Mouse (Mus musculus) heart, adult 9 months (tissue): ENCODE results near the gene Ugt1a8.

Experiments used
- DNase-seq, 2 experiments: peaks; one replicate each; pipeline ENCODE4 v3.0.0; 2022; ENCODE audit warnings: low spot score in 2 of 2

Gene Ugt1a8

DNA sequence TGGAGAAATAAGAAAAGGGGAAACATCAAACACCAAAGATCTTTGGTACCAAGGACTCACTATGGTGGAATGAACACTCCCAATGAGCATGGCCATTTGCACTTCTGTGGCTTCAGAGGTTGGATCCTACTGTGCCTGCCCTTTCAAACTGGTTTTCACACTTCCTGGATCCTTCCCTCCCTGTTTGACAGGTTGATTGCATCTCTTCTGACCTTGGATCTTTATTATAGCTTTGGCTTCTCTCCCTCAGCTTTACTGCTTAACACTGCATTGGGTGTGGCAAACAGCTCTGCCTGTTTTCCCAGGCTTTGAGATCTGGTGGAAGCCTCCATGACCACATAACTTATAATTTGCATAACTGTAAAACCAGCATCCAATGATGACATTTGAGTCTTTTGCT lies 132.7 kb downstream of the Ugt1a8 start:
- DNase-seq = peak; percentile 10 to 14

DNA sequence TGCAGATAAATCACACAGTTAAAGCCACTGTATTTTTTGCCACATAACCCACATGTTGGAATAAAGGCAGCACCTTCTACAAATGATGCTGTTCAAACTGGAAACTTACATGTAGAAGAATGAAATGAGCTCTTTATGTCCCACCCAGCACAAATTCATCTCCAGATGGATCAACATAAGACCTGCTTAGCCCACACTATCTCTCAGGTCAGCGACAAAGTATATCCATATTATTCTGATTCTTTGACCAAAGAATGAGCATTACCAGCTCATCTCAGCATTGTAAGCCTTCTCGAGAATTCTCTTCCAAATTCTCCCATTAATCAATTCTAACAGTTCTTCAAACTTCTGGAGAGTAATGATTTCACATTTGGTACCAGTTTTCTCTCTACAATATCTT lies 134.6 kb downstream of the Ugt1a8 start:
- no peak for DNase-seq

DNA sequence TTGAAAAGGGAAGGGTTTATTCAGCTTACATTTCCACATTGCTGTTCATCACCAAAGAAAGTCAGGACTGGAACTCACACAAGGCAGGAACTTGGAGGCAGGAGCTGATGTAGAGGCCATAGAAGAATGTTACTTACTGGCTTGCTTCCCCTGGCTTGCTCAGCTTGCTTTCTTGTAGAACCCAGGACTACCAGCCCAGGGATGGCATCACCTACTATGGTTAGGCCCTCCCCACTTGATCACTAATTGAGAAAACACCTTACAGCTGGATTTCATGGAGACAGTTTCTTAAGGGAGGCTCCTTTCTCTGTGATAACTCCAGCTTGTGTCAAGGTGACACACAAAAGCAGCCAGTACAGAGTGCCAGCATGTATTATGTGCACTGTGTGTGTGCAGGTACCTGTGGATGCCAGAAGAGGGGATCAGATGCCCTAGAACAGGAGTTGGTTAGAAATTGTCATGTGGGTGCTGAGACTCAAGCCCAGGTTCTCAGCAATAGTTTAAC lies 135.4 kb downstream of the Ugt1a8 start:
- peak; percentile 11 to 14 for DNase-seq

DNA sequence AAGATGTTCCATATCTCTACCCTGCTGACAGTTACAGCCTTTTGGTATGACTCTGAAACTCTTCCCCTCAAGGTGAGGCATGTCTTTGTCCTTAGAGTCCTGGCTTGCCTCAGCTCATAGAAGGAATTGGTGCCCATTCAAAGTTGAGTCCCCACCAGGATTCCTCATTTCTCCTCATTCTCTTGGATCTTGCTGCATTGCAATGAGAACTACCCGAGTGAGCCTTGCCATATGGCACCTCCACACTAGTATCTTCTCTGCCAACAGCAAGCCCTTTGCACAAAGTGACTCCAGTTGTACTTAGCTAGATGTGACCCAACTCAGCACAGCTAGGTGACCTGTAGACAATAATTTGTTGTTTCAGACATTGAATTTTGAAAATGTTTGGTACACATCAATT lies 136.0 kb downstream of the Ugt1a8 start:
- DNase-seq = peak; percentile 8 to 17

DNA sequence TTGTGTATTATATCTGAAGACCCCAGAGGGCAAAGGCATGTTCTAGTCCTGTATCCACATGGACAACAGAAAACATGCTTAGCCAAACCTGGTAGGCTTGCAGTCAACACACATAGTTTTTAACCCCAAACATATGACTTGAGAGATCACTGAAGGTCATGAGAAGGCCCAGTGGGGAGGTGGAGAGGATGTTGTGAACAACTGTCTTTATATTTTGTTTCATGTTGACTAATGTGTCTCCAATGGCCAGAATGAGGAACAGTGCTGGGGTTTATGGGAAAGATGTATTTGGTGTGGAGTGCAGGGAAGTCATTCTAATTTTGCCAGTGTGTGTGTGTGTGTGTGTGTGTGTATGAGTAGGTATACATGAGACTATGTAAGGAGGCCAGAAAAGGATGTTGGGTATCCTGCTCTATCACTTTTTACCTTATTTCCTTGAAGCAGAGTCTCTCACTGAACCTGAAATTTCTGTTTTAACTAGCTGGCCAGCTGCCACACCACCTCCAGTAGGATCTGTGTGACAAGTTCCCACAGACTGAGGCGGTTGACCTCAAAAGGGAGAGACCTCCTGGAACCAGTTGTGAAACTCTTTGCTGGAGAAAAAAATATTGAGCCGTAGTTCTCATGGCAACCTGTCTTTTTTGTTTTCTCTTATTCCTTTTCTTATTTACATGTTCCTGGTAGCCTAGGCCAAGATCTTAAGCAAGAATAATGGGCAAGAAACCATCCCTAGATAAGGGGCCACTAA lies 136.6 kb downstream of the Ugt1a8 start:
- peak; percentile 46 to 48 for DNase-seq

DNA sequence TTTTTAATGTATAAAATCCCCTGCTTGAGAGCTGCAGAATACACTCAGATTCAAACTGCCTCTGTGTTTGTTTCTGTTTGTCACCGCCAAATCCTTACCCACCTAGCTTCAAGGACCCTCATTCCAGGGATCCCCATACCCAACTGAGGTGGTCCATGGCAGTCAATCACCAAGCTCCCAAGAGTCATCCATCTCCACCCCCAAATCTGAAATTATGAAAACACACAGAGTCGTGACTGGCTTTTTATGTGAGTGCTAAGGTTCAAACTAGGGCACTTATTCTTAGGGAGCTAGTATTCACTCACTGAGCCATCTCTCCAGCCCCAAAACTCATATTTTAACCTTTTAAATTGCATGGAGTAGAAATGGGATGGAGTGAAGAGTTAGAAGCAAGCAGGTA lies 137.7 kb downstream of the Ugt1a8 start:
- DNase-seq = peak; percentile 10 to 13

DNA sequence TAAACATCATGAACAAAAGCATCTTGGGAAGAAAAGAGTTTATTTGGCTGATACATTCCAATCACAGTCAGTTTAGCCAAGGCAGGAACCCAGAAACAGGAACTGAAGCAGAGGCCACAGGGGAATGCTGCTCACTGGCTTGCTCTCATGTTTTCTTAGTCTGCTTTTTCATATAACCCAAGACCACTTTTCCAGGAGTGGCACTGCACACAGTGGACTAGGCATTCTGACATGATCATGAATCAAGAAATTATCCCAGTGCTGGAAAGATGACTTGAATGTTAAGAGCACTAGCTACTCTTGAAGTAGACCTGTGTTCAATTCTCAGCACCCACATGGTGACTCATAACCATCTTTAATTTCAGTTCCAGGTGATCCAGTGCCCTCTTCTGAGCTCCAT lies 138.1 kb downstream of the Ugt1a8 start:
- DNase-seq = peak in 1 of 2 experiments; percentile 14

DNA sequence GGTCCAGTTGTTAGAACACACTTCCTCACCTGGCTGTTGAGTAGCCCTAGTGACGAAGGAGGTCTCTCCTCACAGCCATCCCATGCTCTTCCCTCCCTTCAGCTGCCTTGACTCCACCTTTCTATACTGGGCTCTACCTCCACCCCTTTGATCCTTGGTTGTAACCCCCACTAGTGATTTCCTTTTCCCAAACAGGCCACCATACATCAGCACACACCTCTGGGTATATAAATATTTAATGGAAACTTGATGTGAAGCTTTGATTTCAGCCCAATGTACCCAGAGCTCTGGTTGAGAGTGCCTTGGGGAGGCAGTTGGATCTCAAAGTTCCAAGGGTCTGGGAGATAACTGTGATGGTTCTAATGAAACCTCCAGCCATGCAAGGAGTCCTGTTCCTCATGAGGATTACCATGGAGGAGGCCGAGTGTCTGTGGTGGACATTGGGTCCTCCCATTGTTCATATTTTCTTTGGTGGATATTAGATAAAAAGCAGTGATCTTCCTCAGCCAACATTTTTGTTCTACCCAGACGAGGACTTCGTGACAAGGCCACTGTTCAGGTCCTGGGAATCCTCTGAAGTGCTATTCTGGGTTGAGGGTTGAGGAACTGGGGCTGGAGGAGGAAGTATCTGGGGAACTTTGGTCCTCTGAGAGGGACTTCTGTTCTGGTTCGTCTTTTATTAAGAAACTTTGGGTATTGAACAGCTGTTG lies 139.2 kb downstream of the Ugt1a8 start, which contains the start of gene Mroh2a:
Gene Mroh2a (plus strand): TSS at position 317 of the 710 bp plus-strand sequence.
- DNase-seq = peak; percentile 47 to 73

DNA sequence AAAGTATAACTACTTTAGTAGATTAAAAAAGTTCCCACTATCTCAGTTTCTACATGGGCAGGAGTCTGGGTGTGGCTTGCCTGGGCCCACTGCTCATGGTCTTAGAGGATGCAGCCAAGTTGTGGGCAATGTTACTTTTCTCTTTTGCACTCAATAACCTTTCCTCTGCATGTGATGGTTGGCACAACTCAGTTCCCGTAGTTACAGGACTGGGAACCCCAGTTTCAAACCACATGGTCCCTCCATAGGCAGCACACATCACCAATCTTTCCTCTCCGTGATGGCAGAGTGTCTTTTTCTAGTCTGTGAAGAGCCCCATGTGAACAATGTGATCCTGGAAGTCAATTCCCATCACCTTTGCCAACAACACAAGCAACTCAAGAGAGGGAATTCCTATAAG lies 139.9 kb downstream of the Ugt1a8 start:
- peak in 1 of 2 experiments; percentile 18 for DNase-seq

DNA sequence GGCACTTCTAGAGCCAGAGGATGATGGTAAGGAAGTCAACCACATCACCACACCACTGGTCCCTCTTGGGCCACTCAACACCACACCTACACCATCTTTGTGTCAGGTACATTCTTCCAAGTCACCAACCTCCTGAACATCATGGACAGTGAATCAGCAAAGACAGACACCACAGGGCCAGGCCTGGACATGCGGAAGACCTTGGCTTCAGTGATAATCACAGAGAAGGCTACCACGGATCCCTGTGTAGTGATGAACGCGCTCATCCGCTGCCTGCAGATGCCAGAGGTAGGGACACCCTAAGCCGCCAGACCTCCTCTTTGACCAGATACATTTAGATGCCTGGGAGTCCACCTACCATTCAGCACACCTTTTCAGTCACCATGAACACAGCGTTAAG lies 140.5 kb downstream of the Ugt1a8 start:
- no peak for DNase-seq

DNA sequence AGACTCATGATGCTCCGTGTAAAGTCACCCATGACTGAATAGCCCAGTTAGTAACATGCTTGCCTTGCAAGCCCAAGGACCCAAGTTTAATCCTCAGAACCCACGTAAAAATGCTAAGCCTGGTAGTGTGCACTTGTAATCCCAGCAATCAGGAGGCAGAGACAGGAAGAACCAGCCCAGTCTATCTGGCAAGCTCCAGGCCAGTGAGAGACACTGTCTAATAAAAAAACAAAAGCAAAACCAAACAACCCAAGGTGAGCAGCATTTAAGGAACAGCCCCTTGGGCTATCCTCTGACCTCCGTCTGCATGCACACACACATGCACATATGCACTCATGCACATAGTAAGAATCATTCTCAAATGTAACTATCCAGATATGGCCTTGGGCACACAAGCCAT lies 142.0 kb downstream of the Ugt1a8 start:
- no peak for DNase-seq

DNA sequence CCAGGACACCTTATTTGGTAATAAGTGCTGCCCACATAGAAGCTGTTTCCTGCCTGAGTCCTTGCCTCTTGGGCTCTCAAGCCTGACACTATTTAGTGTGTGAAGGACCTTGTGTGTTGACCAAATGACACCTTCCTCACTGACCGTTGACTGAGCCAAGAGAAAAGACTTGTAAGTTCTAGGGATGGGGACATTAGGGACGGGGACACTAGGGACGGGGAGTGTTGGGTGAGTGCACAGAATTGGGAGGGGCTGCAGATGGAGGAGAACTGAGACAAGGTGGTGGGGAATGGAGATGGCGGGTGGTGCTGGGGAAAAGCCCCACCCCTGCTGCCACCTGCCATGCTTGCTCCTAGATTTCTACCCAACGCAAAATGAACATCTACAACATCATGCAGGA lies 142.4 kb downstream of the Ugt1a8 start:
- DNase-seq = no peak

DNA sequence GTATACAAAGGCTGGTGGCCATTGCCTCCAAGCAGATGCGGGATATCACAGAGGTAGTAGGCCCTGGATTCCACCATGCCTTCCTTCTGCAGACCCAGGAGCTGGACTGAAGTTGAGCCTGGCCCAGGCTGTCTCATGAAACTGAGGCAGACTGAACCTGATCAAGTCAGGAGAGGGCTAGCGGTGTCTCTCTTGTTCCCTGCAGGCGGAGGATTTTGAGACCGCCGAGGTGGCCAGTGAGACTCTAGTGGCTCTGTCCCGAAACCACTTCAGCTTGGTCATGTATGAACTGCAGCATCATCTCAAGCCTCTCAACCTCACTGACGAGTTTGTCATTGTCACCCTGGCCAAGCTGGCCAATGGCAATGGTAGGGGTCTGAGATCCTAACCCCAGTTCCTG lies 142.8 kb downstream of the Ugt1a8 start:
- DNase-seq = no peak

DNA sequence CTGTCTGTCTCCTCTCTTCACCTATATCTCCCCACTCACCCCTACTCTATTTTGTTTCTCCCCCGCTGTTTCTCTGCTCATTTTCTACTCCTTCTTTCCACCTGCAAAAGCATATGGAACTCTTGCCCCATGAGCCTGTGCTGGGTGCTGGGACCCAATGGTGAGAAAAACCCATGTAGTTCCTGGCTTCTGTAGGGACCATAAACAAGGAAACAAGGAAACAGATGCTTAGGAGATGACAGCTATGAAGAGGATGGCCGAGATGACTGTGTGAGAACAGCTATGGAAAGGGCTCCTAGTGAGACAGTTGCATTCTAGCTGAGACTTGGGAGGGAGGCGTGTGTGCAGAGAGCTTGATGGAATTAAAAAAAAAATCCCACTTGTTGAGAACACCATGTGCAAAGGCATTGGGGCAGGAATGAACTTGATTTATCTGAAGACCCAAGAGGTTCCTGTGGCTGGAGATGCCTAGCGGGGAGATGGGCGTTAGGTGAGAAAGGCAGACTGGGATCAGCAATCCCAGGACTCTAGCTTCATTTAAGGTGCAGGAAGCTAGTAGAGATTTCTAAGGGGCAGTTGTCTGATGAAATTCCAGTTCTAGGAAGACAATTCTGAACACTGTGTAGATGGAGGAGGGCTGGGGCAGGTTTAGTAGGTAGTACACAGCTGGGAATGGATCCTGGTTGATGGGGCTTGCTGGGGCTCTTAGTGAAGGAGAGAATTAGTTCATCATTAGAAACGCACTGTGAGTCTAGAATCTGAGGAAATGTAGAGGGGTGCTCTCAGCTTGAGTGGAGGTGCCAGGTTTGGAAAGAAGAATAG lies 143.6 kb downstream of the Ugt1a8 start:
- no peak for DNase-seq

DNA sequence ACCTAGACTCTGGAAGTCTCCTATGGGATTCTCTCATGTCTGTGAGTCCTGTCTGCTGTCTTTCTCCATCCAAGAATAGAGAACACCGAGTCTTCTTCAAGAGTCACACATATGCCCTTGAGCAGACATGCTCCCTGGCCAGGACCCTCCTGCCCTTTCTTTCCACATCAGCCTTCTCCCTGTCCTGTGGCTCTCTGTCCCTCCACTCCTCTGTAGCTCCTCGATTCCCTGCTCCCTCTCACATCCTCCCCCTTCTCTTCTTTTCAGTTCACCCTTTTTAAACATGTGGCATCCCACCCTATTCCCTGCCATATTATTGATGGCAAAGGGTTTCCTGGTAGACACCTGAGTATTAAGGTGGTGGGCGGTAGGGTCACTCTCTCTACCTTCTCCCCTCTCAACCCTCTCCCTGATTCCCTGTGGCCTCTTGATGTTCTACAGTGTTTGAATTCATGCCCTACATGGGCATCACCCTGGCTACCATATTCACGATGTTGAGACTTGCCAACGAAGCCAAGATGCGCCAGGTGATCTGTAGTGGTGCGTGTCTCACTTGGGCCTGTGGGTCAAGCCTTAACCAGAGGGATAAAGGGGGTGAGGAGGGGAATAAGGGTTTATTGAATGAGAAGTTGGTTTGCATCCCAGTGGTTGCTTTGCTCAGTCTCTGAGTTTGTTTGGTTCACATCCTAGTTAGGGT lies 144.3 kb downstream of the Ugt1a8 start:
- DNase-seq = no peak

DNA sequence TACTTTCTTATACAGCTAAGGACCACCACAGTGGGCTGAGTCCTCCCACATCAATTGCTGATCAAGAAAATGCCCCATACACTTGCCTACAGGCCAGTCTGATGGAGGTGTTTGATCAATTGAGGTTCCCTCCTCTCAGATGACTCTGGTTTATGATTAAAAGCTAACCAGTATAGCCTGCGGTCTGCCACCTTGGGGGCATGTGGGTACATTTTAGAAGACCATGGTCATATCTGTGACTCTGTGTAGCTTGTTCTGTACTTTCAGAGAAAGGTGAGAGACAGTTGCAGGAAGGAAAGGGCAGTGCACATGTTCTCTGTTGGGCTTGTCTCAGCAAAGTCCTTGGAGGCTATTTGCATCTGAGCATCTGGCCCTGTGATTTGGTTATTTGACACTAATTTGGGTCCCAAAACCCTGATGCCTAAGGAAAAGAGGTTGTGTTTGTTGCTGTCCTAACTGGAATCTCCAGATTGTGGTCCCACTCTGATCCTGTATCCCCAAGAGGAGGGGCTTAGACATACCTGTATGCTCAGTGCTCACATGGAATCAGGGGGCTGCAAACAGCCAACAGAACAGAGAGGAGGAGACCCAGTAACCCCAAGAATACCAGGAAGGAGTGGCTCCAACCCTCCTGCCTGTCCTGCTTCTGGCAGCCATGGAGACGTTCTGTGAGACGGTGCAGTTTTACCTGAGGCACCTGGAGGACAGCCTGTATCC lies 145.2 kb downstream of the Ugt1a8 start:
- no peak for DNase-seq

DNA sequence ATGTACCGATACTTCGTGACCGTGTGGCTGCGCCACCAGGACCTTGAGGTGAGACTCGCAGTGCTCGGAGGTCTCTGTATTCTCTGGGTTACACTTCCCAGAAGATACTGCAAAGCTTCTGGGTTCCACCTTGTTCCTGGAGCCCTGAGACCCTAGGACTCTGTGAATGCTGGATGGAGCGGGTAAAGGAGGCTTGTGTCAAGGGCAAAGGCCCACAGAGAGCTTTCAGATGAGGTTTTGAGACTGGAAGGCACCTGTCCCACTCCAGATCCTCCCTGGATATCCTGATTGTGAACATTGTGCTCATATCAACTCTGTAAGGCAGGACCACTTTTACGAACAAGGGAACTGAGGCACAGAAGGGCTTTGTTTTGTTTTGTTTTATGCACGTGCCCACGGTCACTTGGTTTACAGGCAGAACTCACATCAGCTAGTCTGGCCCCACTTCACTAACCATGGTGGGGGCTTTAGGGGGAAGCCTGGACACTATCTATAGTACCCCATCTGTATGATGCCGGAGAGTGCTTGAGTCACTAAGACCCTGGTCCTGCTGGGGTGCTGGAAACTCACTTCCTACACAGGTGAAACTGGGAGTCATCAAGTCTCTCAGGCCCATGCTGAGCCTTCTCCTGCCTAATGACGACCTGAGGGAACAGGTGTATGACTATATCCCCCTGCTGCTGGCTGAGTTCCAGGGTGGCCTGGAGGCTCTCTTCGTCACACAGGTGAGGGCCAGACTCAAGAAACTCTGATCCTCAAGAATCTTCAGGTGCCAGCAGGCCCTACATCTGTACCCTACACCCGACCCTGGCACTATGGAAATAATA lies 146.0 kb downstream of the Ugt1a8 start:
- DNase-seq = no peak

DNA sequence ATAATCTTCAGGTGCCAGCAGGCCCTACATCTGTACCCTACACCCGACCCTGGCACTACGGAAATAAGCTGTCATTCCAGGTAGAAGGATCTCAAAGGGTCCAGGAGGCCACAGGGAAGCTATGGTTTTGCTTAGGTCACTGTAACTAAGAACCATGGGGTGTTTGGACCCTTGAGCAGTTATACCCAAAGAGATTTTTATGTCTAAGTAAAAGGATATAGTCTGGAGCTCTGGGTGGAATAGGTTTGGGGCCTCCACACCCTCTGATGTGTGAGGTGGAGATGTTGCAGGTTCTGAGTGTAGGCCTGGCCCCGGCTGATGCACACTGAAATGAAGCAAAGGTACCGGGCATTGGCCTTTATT lies 146.6 kb downstream of the Ugt1a8 start:
- no peak for DNase-seq

DNA sequence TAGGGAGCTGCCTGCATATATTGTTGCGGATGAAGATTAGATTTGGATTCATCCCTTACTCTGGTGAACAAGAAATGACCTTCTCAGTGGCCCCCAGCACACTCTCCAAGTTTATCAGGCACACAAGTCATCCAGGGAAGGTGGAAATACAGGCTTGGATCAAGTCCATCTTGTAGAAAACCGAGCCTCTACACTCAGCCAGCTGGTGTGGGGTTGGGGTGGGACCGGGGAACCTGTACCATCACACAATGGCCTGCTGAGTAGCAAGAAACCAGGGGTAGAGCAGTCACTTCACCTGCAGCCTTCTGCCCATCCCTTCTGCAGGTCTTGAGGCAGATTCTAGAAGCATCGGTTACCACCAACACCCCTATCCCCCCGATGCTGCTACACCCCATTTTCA lies 147.0 kb downstream of the Ugt1a8 start:
- DNase-seq = no peak
